Mouse (Mus musculus): ENCODE measurements at regions not wholly inside any gene's neighbourhood (a gene's known extent, or its start where the extent isn't known, plus 50 kb on each side); places are given as distances from the start of the nearest gene placed in this dataset.

DNA sequence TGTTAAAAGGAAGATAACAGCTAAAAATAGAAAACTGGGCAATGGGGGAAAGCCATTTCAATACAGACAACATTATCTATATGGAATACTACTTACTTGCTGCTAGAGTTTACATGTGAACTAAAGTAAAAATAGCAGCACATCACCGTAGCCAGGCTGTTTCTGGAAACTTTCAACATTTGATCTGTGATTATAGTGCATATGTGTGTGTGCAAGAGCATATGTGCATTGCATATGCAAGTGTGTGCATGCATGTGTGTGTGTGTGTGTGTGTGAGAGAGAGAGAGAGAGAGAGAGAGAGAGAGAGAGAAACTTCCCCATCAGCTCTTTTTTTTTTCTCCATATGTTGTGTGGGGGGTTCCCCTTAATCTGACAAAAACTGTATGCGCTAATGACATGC is 317.7 kb downstream of the Gsdmc2 start:
- H3K9me3 ChIP-seq (ENCODE audit: control insufficient read depth, low read length), result no peaks in the 10 kb centered on the region
- no peak overlapping the region for H3K27ac ChIP-seq (ENCODE audit: low read depth, low read length)
- no peak overlapping the region for H3K4me2 ChIP-seq (ENCODE audit: low read depth)
- no peak overlapping the region for H3K9ac ChIP-seq (ENCODE audit: low read length)
- no peaks in the 10 kb centered on the region for H3K27me3 ChIP-seq (ENCODE audit: control insufficient read depth, insufficient read depth, low read length)
- no peak overlapping the region for H3K4me3 ChIP-seq (ENCODE audit: low read depth, low read length)
- DNase-seq (ENCODE audit: low spot score) (no peak), ATAC-seq (ENCODE audit: insufficient read depth, low FRiP score, low TSS enrichment) (no peak)
- 94% methylated on average over 2 of the region's 2 CpGs for WGBS
- H3K4me1 ChIP-seq (ENCODE audit: control insufficient read depth, insufficient read depth, low read length), result peaks cover 4% of the 10 kb centered on the region; the same call in 1 of the 2 replicates
- no peaks in the 10 kb centered on the region for H3K36me3 ChIP-seq (ENCODE audit: control insufficient read depth, insufficient read depth, low read length)

GRCm38 (mm10) chr15:63526820-63527219 is 318.2 kb downstream of the Gsdmc2 start:
- Histone ChIP-seq H3K4me1 (ENCODE audit: control insufficient read depth, insufficient read depth, low read length) (no peaks in the 10 kb centered on the region), H3K4me3 (ENCODE audit: low read depth, low read length) (no peak overlapping the region), H3K9ac (ENCODE audit: low read length) (no peak overlapping the region), H3K4me2 (ENCODE audit: low read depth) (no peak overlapping the region), H3K27ac (ENCODE audit: low read depth, low read length) (no peak overlapping the region), H3K9me3 (ENCODE audit: control insufficient read depth, low read length) (no peaks in the 10 kb centered on the region), H3K27me3 (ENCODE audit: control insufficient read depth, insufficient read depth, low read length) (no peaks in the 10 kb centered on the region), H3K36me3 (ENCODE audit: control insufficient read depth, insufficient read depth, low read length) (no peaks in the 10 kb centered on the region)
- 97% methylated on average over 2 of the region's 2 CpGs for WGBS
- ATAC-seq (ENCODE audit: insufficient read depth, low FRiP score, low TSS enrichment), result no peak
- DNase-seq (ENCODE audit: low spot score), result no peak

- ATAC-seq (ENCODE audit: insufficient read depth, low FRiP score, low TSS enrichment), result no peak
- H3K9ac ChIP-seq (ENCODE audit: low read length), result no peak overlapping the region
- no peaks in the 10 kb centered on the region for H3K4me1 ChIP-seq (ENCODE audit: control insufficient read depth, insufficient read depth, low read length)
Observed at GRCm38 (mm10) chr15:63517301-63517700, 327.7 kb downstream of the Gsdmc2 start.

GRCm38 (mm10) chr15:63500453-63500852 is 344.5 kb downstream of the Gsdmc2 start:
- H3K36me3 ChIP-seq (ENCODE audit: control insufficient read depth, insufficient read depth, low read length), result no peaks in the 10 kb centered on the region
- no peaks in the 10 kb centered on the region for H3K4me1 ChIP-seq (ENCODE audit: control insufficient read depth, insufficient read depth, low read length)
- 80% methylated on average over 1 of the region's 1 CpGs for WGBS
- DNase-seq (ENCODE audit: low spot score) (no peak), ATAC-seq (ENCODE audit: insufficient read depth, low FRiP score, low TSS enrichment) (no peak)
- H3K4me2 ChIP-seq (ENCODE audit: low read depth), result no peak overlapping the region
- no peaks in the 10 kb centered on the region for H3K9me3 ChIP-seq (ENCODE audit: control insufficient read depth, low read length)
- no peak overlapping the region for H3K4me3 ChIP-seq (ENCODE audit: low read depth, low read length)
- H3K27ac ChIP-seq (ENCODE audit: low read depth, low read length), result no peak overlapping the region
- H3K27me3 ChIP-seq (ENCODE audit: control insufficient read depth, insufficient read depth, low read length), result no peaks in the 10 kb centered on the region
- no peak overlapping the region for H3K9ac ChIP-seq (ENCODE audit: low read length)

More at GRCm38 (mm10) chr15:63517301-63517700, 327.7 kb downstream of the Gsdmc2 start:
- H3K4me2 ChIP-seq (ENCODE audit: low read depth), result no peak overlapping the region
- DNase-seq (ENCODE audit: low spot score), result no peak
- no peak overlapping the region for H3K4me3 ChIP-seq (ENCODE audit: low read depth, low read length)
- no peaks in the 10 kb centered on the region for H3K27me3 ChIP-seq (ENCODE audit: control insufficient read depth, insufficient read depth, low read length)
- no peaks in the 10 kb centered on the region for H3K9me3 ChIP-seq (ENCODE audit: control insufficient read depth, low read length)
- WGBS, result 77% methylated on average over 3 of the region's 3 CpGs
- no peak overlapping the region for H3K27ac ChIP-seq (ENCODE audit: low read depth, low read length)
- H3K36me3 ChIP-seq (ENCODE audit: control insufficient read depth, insufficient read depth, low read length), result no peaks in the 10 kb centered on the region

- Histone ChIP-seq H3K4me2 (ENCODE audit: low read depth) (no peak overlapping the region), H3K27me3 (ENCODE audit: control insufficient read depth, insufficient read depth, low read length) (no peaks in the 10 kb centered on the region), H3K4me1 (ENCODE audit: control insufficient read depth, insufficient read depth, low read length) (no peaks in the 10 kb centered on the region), H3K9ac (ENCODE audit: low read length) (no peak overlapping the region), H3K36me3 (ENCODE audit: control insufficient read depth, insufficient read depth, low read length) (no peaks in the 10 kb centered on the region), H3K27ac (ENCODE audit: low read depth, low read length) (no peak overlapping the region), H3K4me3 (ENCODE audit: low read depth, low read length) (no peak overlapping the region), H3K9me3 (ENCODE audit: control insufficient read depth, low read length) (no peaks in the 10 kb centered on the region)
- DNase-seq (ENCODE audit: low spot score) (no peak), ATAC-seq (ENCODE audit: insufficient read depth, low FRiP score, low TSS enrichment) (no peak)
- WGBS, result 93% methylated on average over 3 of the region's 3 CpGs
Observed at GRCm38 (mm10) chr15:63498483-63498882, 346.5 kb downstream of the Gsdmc2 start.

DNA sequence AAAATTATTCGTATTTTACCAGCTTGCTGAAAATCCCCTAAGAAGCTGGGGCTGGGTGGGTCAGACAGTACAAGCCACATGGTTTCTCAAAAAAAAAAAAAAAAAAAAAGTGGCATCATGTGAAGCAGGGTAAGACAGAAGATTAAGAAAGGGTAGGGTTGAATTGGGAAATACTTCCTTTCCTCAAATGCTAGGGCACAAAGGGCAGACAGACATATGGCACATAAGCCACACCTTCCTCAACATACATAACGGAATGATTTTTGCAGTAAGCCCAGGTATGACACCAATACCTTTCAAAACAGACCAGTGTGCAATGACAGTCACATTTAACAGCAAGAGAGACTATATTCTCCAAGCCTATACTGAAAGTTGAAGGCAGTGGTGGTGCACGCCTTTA is 347.8 kb downstream of the Gsdmc2 start:
- Histone ChIP-seq H3K4me3 (ENCODE audit: low read depth, low read length) (no peak overlapping the region), H3K9me3 (ENCODE audit: control insufficient read depth, low read length) (no peaks in the 10 kb centered on the region), H3K27ac (ENCODE audit: low read depth, low read length) (no peak overlapping the region), H3K36me3 (ENCODE audit: control insufficient read depth, insufficient read depth, low read length) (no peaks in the 10 kb centered on the region), H3K9ac (ENCODE audit: low read length) (no peak overlapping the region), H3K4me2 (ENCODE audit: low read depth) (no peak overlapping the region), H3K4me1 (ENCODE audit: control insufficient read depth, insufficient read depth, low read length) (no peaks in the 10 kb centered on the region), H3K27me3 (ENCODE audit: control insufficient read depth, insufficient read depth, low read length) (no peaks in the 10 kb centered on the region)
- DNase-seq (ENCODE audit: low spot score), result no peak
- WGBS, result 85% methylated on average over 3 of the region's 3 CpGs
- no peak for ATAC-seq (ENCODE audit: insufficient read depth, low FRiP score, low TSS enrichment)

DNA sequence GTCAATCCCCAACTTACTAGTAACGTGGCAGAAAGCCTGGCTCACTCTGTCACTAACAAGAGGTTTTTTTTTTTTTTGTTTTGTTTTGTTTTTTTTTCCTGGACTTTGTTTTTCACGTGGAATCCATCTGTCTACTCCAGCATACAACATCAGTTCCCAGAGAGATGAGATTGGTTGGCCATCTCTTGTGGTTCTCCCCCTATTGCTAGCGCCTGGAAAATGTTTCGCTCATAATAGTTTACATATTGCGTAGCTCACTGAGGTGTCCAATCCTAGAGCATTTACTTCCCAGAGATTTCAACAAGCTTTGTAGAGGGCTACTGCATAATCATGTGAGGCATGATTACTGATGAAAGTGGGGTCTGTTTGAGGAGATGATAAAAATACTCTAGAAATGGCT is 360.1 kb downstream of the Gsdmc2 start:
- ATAC-seq (ENCODE audit: insufficient read depth, low FRiP score, low TSS enrichment) (no peak), DNase-seq (ENCODE audit: low spot score) (no peak)
- Histone ChIP-seq H3K36me3 (ENCODE audit: control insufficient read depth, insufficient read depth, low read length) (no peaks in the 10 kb centered on the region), H3K27ac (ENCODE audit: low read depth, low read length) (no peak overlapping the region), H3K4me2 (ENCODE audit: low read depth) (no peak overlapping the region), H3K27me3 (ENCODE audit: control insufficient read depth, insufficient read depth, low read length) (no peaks in the 10 kb centered on the region), H3K9ac (ENCODE audit: low read length) (no peak overlapping the region), H3K9me3 (ENCODE audit: control insufficient read depth, low read length) (no peaks in the 10 kb centered on the region), H3K4me1 (ENCODE audit: control insufficient read depth, insufficient read depth, low read length) (no peaks in the 10 kb centered on the region), H3K4me3 (ENCODE audit: low read depth, low read length) (no peak overlapping the region)
- 83% methylated on average over 5 of the region's 5 CpGs for whole genome bisulfite sequencing

GRCm38 (mm10) chr15:63484217-63484887 is 360.6 kb downstream of the Gsdmc2 start:
- 56% methylated on average over 4 of the region's 4 CpGs for WGBS
- no peak overlapping the region for H3K27ac ChIP-seq (ENCODE audit: low read depth, low read length)
- no peak overlapping the region for H3K4me2 ChIP-seq (ENCODE audit: low read depth)
- no peaks in the 10 kb centered on the region for H3K9me3 ChIP-seq (ENCODE audit: control insufficient read depth, low read length)
- no peaks in the 10 kb centered on the region for H3K4me1 ChIP-seq (ENCODE audit: control insufficient read depth, insufficient read depth, low read length)
- H3K4me3 ChIP-seq (ENCODE audit: low read depth, low read length), result no peak overlapping the region
- H3K27me3 ChIP-seq (ENCODE audit: control insufficient read depth, insufficient read depth, low read length), result no peaks in the 10 kb centered on the region
- no peaks in the 10 kb centered on the region for H3K36me3 ChIP-seq (ENCODE audit: control insufficient read depth, insufficient read depth, low read length)
- H3K9ac ChIP-seq (ENCODE audit: low read length), result no peak overlapping the region
- ATAC-seq (ENCODE audit: insufficient read depth, low FRiP score, low TSS enrichment) (no peak), DNase-seq (ENCODE audit: low spot score) (no peak)

- no peak overlapping the region for H3K4me2 ChIP-seq (ENCODE audit: low read depth)
- no peak overlapping the region for H3K4me3 ChIP-seq (ENCODE audit: low read depth, low read length)
- no peak for DNase-seq (ENCODE audit: low spot score)
- H3K27me3 ChIP-seq (ENCODE audit: control insufficient read depth, insufficient read depth, low read length), result no peaks in the 10 kb centered on the region
- no peak overlapping the region for H3K9ac ChIP-seq (ENCODE audit: low read length)
- 70% methylated on average over 1 of the region's 1 CpGs for WGBS
- H3K27ac ChIP-seq (ENCODE audit: low read depth, low read length), result no peak overlapping the region
- H3K9me3 ChIP-seq (ENCODE audit: control insufficient read depth, low read length), result no peaks in the 10 kb centered on the region
- ATAC-seq (ENCODE audit: insufficient read depth, low FRiP score, low TSS enrichment), result no peak
- no peaks in the 10 kb centered on the region for H3K36me3 ChIP-seq (ENCODE audit: control insufficient read depth, insufficient read depth, low read length)
- no peaks in the 10 kb centered on the region for H3K4me1 ChIP-seq (ENCODE audit: control insufficient read depth, insufficient read depth, low read length)
Observed at GRCm38 (mm10) chr15:63479270-63479805, 365.6 kb downstream of the Gsdmc2 start.
